Mouse (Mus musculus) neutrophil, adult 5-6 weeks (primary cell): ENCODE measurements around the gene Flvcr2. TPM values are rescaled to one million over a fixed set of nuclear protein-coding genes. Genes with fewer than 3 reads are reported as not detected.
A peak's percentile ranks its signal among the peaks of the same experiment; 100 is the strongest.

Source experiments
- ATAC-seq: fragments of 151-379, 151-347 bp; 2 replicates; pipeline ENCODE4 v1.8.0; 2017; ENCODE audit warnings: mild to moderate bottlenecking, moderate TSS enrichment; ENCODE audit not compliant: insufficient number of reproducible peaks, poor library complexity, low FRiP score, severe bottlenecking; ENCODE audit errors: extremely low read depth
- total RNA-seq: library from RNA; stranded (forward); fragments of 200-1000 nt; gene quantifications from 2 replicates; pipeline ENCODE4 v1.2.3, GENCODE M21; 2017

Gene Flvcr2
- total RNA-seq = not detected in 2 replicates

GRCm38 (mm10) chr12:85745827-85746695 is at the start of gene Flvcr2:
TSS of gene Flvcr2 (plus strand) at chr12:85746539.
- 0 out of 2 replicates have a peak, but pooled peaks have one; percentile 1 for ATAC-seq

DNA sequence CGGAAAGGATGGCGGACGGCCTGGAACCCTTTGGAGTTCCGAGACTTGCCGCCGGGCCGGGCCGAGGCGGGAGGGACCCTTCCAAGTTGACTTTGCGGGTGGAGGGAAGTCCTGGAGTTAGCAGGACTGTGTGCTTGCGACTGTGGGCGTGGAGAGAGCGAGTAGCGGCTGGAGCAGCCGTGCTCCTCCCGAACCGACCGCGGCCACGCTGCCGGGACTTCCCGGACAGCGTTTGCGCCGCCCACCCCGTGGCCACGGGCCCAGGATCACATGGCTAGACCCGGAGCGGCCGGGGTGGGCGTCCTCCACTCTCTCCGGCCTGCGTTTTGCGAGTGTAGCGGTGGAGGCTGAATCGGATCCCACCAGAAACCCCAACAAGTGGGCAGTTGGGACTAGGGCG is 48.2 kb upstream of the Flvcr2 start:
- ATAC-seq = peak; percentile 75

DNA sequence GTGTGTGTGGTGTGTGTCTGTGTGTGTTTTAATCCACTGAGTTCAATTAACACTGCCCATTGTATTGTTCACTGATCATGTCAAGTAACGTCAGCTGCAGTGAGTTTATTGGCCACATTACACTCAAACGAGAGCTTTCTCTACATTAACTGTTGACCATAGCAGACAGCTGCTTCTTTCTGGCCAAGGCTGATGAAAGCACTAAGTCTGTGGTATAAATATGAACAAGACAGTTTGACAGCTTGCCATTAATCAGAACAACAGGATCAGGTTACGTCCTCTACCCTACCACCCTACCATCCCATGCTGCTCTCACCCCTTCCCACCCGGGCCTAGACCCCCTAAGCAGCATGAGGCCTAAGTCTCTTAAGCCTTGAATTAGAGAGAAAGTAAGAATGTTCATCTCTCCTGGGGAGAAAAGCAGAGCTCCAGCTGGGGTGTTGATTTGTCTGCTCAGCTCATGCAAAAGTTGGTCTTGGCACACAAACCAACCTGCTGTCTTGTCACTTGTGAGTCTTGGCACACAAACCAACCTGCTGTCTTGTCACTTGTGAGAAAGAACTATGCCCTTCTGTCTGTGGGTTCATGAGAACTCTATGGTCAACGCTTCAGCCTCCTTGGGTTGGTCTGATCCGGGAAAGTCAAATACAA is 46.0 kb upstream of the Flvcr2 start:
- no peak for ATAC-seq

GRCm38 (mm10) chr12:85700842-85701223 is 45.5 kb upstream of the Flvcr2 start:
- ATAC-seq = no peak

- no peak for ATAC-seq
These were observed 43.9 kb upstream of the Flvcr2 start for GRCm38 (mm10) chr12:85702166-85703055.

GRCm38 (mm10) chr12:85703507-85703906 is 42.8 kb upstream of the Flvcr2 start:
- no peak for ATAC-seq

DNA sequence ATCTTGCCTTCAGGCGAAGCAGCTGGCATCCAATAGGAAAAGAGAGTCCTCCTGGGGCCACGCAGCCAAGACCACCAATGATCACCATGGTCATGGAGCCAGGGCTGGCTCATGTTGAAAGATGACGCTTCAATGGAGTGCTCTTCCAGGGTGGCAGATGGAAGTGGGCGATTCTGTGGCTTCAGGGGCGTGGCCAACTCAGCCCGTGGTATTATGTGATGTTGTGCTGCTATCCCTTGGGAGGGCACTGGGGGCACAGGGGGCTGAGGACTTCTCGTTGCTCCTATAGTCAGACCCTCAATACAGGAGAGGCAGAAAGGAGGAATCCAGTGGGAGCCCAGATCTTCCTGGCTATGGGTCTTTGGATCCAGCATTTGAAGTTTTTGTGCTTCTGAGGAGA is 41.8 kb upstream of the Flvcr2 start:
- no peak for ATAC-seq

DNA sequence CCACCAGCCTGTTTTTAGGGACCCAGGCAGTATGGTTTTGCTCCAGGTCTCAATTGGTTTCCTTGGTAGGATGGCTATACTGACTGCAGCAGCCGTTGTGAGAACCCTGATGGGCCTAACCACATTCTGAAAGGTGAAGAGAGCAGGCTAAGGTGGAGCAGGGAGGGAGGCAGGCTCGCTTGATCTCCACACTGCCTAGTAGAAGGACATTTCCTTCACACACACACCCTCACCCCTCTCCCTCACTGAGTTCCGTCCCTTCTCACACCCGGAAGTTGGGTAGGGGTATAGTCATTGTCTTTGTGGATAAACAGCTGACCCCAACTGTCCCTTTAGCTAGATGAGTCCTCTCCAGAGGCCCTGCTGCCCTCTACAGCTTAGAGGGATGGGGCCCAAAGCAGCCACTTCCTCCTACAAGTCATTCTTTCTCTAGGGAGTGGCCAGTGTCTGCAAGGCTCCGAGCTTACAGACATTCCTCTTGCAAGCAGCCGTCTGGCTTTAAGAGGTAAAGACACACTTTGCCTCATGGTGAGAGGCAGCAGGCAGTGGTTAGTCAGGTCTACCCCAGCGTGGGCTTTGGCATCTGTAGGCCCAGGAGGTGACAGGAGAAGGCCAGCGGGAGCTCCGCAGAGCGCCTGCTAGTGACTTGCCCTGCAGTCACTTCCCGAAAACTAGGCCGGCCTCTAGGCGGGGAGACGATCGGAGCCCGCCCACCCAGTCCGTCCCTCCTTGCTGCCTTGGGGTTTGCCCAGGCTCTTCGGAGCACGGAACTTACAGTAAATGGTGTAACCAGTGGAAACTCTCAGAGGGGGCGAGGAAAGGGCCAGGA is 41.1 kb upstream of the Flvcr2 start:
- ATAC-seq = peak; percentile 84

GRCm38 (mm10) chr12:85705831-85706530 is 40.4 kb upstream of the Flvcr2 start:
- ATAC-seq = no peak

- no peak for ATAC-seq
These were observed 39.4 kb upstream of the Flvcr2 start for GRCm38 (mm10) chr12:85706906-85707305.

DNA sequence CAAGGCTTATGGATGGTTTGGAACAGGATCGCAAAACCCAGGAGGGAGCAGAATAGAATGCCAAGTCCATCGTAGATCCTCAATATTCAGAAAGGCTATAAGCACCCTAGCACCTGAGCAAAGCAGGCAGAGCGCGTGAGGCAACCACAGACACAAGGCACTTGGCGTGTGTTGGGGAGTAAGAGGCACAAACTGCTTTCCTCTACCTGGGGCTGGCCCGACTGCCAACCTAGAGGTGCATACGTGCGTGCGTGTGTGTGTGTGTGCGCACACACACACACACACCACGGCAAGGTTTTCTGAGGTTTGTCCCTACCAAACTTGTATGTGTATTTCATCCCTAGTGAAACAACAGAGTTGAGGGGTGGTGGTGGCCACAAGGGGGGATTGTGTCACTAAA is 38.9 kb upstream of the Flvcr2 start:
- ATAC-seq = no peak

- no peak for ATAC-seq
These were observed 37.8 kb upstream of the Flvcr2 start for GRCm38 (mm10) chr12:85708556-85708955.

DNA sequence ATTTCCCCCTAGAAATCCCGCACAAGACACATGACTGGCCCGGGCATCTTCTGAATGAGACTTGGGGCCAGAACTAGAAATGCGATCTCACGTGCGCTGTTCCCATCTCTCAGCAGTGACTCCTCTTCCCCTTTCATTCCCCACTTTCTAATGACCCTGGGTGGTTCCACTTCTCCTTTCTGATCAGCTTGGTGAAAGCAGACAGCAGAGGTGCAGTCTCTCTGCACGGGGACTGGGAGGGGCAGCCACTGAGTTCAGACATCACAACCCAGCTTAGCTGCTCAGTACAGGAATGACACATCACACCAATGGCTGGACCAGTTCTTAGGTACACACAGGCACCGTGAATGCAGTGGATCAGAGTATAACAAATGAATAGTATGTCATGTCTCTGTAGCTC is 35.6 kb upstream of the Flvcr2 start:
- peak; percentile 71 for ATAC-seq

- no peak for ATAC-seq
These were observed 33.8 kb upstream of the Flvcr2 start for GRCm38 (mm10) chr12:85712587-85712986.

GRCm38 (mm10) chr12:85714126-85714525 is 32.2 kb upstream of the Flvcr2 start:
- no peak for ATAC-seq

DNA sequence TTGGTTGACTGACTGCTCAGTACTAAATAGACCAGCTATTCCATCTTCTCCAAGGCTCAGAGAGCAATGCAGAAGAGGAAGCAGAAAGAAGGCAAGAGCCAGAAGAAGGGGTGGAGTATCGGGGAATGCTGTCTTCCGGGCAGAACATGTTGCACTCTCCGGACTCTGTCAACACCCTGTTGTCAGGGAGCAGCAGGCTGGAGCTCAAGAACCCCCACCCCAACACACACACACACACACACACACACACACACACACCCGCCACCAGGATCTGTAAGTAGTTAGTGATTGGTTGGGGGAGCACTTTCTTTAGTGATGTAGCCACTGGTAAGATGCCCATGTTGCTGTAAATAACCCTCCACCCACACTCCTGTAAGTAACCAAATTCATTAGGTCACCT is 21.0 kb upstream of the Flvcr2 start:
- no peak for ATAC-seq

DNA sequence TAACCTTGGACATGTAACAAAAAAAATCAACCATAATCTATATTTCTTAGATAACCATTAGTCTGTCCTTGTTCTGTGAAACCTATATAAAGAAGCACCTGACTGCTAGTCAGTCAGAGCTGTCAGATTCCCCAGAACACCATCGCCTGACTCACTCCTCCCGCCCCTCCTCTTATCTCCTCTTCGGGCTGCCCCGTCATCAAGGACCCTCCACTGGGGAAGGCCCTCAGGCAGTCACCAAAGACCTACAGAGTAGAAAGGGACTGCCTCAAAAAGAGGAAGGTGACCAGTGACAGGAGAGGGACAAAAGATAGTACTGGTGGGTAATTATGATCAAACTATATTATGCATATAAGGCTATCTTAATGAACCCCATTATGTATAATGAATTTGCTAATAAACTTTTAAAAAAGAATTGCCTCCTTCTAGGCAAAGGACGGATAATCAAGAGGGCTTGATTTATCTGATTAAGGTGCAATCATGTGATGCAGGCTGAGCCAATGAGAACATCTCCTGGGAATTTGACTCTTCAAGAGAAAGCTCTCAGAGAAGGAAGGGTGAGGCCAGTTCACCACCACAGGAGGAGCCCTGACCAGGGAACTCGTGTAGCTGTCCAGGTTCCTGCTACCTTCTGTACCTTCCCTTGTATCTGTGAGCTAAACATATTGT is 19.5 kb upstream of the Flvcr2 start:
- ATAC-seq = no peak

GRCm38 (mm10) chr12:85728181-85728580 is 18.2 kb upstream of the Flvcr2 start:
- ATAC-seq = no peak
